Mouse (Mus musculus): ENCODE measurements around the gene Rxfp1.
A peak's percentile ranks its signal among the peaks of the same experiment; 100 is the strongest.

Rxfp1 gene

DNA sequence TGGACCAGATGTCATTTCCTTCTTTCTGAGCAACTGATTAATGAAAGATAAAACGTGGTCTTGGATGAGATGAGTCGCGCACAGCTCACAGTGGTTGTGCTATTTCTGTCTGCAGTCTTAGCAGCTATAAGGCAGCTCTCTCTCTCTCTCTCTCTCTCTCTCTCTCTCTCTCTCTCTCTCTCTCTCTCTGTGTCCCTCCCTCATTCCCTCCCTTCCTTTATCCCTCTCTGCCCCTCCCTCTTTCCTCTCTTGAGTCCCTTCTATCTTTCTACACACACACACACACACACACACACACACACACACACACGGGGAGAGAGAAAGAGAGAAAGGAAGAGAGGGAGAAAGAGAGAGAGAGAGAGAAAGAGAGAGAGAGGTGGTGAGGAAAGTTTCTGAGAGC, at the start of gene Rxfp1:
Rxfp1 (minus strand) TSS at position 101 of the 400 bp plus-strand sequence.
- no peak for DNase-seq

DNA sequence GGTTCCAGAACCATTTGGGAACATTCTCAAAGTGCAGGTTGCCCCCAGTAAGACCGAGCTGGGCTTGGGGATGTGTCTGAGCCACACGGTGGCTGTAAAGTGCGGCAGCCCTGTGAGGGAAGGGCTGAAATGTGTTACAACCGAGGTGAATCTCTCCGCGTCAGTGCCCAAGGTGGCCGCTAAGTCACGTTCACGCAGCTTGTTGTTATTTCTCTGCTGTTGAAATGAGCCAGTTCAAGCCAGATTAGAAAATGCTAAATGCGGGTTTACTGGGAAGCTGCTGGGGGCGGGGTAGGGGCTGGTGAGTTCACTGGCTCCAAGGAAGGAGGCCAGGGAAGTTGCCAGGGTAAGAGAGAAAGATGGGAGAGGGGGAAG, 46.7 kb upstream of the Rxfp1 start:
- DNase-seq, result peak in 1 of 2 experiments; percentile 22

DNA sequence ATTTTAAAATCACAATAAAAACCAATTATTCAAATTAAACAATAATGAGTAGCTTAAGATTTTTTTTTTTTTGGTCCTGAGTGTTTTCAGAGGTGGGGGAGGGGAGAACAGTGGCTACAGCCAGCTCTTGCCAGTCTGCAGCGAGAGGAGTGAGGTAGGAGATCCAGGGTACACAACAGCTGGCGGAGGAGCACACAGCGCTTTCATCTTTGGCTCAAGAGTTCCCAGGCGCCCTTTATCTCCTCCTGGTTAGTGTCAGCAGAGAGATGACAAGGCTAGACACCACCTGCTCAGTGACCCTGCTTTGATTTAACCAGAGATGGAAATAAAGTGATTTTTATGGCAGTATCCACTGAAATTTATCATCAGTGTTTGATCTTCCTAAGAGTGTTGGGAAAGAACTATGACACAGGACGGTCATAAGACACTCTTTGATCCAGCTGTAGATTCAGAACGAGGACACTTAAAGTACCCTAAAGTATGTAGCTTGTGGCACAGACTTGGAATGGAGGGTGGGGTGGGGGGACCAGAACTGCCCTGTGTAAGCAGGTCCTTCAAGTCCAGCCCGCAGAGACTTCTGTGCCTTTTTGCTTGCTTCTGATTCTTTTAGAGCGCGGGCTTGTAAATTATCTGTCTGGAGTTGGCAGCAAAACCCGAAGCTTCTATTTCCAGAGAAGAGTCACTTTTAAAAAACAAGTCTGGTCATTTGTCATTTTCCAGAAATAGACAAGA, 46.1 kb upstream of the Rxfp1 start:
- no peak for DNase-seq

DNA sequence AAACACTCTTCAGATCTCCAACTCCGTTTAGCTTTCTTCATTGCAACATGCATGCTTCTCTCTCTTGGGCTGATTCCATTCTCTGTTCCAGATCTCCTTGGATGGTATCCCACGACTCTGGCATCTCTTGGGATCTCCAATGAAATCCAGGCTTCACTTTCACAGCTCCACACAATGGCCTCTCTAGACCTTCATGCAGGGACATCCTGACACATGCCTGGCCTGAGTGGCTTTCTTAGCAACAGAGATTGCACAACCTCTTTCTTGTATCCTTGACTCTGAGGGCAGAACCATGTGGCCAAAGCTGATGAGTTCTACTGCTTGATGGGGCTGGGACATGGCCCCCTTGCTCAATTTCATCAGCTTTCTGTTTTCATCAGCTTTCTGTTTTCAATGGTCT, 35.0 kb upstream of the Rxfp1 start:
- DNase-seq, result no peak

- no peak for DNase-seq
Observed at GRCm38 (mm10) chr3:79753736-79754135, 16.1 kb upstream of the Rxfp1 start.

DNA sequence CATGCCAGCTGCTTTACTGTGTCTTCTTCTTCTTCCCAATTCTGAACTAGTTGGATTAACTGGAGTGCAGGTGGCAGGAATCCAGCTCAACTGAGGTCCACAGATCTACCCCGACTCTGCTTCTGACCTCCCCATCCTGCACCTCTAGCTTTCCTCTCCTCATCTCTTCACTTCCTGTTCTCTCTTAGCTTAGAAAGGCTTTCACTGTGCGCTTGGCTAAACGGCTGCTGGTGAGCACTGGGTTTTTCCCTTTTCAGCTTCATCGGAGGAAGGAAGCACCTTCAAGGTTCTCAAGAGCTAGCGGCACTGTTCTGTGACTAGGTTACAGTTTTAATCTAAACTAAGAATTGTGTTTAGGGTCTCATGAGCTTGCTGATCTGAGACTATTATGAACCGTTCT, 8.9 kb upstream of the Rxfp1 start:
- DNase-seq, result no peak

- no peak for DNase-seq
Observed at GRCm38 (mm10) chr3:79745101-79745500, 7.4 kb upstream of the Rxfp1 start.

DNA sequence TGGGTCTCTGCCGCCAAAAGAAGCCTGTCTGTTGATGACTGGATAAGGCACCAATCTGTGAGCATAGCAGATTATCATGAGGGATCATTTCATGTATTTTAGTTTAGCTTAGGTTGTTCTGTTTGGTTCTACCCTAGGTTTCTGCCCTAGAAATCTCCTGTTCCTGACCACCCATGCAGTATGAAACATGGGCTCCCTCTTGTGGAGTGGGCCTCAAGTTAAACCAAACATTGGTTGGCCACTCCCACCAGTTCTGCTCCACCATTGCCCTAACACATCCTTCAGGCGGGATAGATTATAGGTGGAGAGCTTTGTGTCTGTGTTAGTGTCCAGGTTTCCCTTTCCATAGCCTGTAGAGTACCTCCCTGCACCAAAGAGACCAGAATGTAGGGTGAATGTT, 6.7 kb upstream of the Rxfp1 start:
- DNase-seq, result peak in 1 of 2 experiments; percentile 19

DNA sequence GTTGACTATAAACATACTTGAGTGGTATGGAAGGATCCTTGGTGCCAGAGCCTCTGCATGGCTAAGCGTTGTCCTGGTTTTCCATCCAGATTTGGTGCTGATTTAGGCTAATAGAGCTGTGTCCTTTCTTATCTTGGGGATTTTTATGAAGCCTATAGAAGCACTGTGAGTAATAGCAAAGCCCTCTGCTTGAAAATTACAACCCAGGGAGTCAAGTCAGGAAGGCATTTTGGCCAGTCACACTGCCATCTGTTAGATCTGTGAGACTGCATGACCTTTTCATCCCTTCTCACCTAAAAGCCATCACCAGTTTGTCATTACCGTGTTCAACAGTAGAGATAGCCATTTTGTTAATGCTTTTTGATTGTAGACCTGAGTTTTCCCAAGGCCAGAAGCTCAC, 2.7 kb upstream of the Rxfp1 start:
- DNase-seq, result no peak

DNA sequence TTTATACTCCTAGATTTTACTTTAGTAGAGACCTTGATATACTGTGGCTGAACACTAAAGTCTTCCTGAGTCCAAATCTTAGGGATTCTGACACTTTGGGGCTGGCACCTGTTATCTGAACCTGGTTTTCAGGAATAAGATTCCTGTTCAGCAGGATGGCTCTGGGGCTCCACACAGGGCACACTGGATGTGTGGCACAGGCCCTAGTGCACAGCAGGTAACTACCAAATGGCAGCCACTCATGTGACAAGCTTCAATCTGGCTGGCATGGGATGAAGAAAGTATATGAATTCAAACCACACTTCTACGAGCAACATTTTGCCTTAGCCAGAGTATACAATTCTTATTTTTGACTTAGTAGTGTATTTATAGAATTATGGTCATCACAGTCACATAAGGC, 771 bp upstream of the Rxfp1 start:
- no peak for DNase-seq

- DNase-seq, result no peak
Observed at GRCm38 (mm10) chr3:79726506-79727075, 11.1 kb downstream of the Rxfp1 start.

DNA sequence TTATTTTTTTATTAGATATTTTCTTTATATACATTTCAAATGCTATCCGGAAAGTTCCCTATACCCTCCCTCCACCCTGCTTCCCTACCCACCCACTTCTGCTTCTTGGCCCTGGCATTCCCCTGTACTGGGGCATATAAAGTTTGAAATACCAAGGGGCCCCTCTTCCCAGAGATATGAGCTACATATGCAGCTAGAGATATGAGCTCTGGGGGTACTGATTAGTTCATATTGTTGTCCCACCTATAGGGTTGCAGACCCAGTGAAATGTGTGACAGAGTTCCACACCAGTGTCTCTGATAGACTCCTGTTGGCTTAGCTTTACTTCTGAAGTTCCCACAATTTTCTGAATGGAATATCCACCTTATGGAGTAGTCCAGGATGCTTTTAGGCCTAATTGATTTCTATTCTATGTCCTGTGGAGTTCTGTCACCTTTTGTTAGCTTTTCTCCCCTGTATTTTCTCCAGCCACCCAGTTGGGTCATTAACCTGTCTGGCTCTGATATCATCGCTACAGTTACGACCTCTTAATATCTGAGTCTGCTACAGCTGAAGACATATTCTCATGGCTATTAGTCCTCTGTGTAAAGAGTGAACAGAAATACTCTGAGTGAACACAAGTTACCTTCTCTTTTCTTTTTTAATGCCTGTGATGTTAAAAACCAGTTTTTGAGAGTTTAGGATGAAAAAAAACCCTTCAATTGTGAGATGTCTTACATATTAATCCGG, 16.8 kb downstream of the Rxfp1 start:
- DNase-seq, result no peak

- no peak for DNase-seq
Observed at GRCm38 (mm10) chr3:79706436-79706835, 31.2 kb downstream of the Rxfp1 start.

DNA sequence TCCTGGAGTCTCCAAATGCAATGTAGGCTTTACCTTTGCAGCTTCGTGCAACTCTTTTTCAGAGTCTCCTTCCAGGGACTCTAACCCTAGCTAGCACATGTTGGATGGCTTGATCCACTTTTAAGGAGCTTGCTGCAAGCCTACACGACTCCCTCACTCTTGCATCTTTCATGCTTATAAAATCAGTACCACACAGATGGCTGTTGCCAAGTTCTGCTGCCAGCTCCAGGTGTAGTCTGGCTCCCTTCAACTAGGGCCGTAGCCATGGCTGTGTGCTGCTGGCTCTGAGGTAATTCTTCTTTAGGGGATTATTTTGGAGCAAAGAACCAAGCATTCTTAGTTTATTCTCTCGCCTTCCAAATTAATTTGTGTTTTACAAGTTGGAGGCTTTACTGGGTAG, 34.5 kb downstream of the Rxfp1 start:
- no peak for DNase-seq

DNA sequence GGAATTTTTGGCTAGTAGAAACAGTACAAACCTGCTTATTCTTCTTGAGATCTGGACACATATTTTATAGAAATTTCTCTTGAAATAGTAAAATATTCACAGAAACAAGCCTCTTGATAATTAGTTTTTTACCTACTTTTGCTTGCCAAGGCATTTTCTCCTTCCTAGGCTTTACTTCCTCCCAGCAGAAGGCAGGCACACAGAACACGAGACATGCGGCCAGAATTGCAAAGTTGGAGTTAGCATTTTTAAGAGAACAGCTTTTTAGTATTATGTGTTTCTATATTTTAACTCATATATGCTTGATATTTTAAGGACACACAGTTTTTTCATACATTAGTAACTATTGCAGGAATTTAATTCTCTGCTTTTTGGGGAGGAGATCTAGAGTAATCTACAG, 45.7 kb downstream of the Rxfp1 start:
- no peak for DNase-seq

GRCm38 (mm10) chr3:79690111-79690651, 47.5 kb downstream of the Rxfp1 start:
- DNase-seq, result no peak

- peak; percentile 26 to 33 for DNase-seq
Observed at GRCm38 (mm10) chr3:79688101-79688500, 49.6 kb downstream of the Rxfp1 start.

DNA sequence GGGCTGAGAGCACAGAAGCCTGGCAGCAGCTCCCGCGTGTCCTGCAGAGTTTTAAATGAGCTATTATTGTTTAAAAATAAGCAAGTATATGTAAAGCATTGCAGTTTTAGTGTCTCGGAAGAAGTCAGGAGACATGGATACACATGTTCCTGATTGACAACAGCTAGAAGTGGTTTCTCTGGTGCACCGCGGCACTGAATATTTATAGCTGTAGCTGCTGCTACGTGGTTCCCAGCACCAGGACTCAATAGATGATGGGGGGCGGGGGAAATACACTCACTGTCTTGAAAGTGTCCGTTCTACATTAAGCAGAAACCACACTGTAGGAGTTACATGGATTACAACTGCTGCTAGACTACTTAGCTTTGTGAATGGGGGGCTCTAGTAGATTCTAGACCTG, 54.2 kb downstream of the Rxfp1 start:
- DNase-seq, result no peak

DNA sequence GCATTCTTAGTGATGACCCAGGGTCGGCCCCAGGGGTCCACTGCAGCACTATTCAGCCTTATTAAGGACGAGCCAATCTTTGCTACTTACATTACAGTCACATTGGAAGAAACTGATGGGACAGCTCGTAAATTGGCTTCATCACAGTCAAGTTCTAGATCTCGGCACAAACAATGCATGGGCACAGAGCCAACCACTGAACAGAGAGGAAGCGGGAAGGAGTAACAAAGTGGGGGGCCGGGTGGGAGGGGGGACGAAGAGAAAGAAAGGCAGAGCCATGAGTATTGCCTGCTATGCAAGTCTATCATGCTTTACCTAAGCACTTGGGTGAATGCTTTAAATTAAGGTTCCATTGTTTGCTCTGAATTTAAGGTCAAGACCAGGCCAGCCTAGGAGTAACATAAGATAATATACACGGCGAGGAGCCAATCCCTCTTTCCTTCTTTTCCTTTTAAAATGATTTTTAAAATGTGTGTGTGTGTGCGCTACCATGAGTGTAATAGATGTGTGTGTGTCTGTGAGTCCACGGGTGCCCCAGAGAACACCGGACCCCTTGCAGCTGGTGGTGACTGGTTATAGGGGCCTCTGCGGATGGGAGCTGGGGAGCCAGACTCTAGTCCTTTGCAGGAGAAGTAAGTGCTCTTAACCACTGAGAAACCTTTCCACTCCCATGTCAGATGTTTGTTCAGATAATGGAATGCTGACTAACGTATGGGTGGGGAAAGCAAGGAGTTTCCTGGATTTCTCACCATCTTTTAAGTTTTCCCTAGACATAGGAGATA, 55.1 kb downstream of the Rxfp1 start:
- peak; percentile 12 to 59 for DNase-seq

DNA sequence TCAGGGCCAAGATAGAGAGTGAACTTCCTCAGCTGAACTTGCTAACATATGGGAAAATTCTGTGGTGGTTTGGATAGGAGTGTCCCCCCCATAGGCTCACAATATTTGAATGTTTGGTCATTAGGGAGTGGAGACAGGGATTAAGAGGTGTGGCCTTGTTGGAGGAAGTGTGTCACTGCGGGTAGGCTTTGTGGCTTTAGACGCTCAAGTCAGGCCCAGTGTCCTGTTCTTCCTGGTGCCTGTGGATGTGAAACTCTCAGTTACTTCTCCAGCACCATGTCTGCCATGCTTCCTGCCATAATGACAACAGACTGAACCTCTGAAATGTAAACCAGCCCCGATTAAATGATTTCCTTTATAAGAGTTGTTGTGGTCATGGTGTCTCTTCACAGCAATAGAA, 61.3 kb downstream of the Rxfp1 start:
- DNase-seq, result no peak

- DNase-seq, result no peak
Observed at GRCm38 (mm10) chr3:79674641-79675040, 63.0 kb downstream of the Rxfp1 start.

DNA sequence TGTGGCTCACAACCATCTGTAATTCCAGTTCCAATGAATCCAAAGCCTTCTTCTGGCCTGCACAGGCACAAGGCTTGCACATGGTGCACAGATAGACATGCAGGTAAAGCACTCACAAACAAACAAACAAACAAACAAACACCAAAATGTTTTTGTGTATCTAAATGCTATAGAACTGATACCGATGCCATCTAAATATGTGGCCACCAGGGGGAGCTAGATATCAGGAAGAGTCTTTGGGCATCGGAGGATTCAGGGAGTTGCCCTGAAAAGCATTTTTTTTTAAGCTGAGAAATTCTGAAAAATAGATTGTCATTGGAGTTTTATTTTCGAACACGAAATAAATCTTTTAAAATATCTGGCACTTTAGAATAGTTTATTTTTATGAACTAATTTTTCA, 64.6 kb downstream of the Rxfp1 start:
- peak; percentile 55 to 83 for DNase-seq

DNA sequence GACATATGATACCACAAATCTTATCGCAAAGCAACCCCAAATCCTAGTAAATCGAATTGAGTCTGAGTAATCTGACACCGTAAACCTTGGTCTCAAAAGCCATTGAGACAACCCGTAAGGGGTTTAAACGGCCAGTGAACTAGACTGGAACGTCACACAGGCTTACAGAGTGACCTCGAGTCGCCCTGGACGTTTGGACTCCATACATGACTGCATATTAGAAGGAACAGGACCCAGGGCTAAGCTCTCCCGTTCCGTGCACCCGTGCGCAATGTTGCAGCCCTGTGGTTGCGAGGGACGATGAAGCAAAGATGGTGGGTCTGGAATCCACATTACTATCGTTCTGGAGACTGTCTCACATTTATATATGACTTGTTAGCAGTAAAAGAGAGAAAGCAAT, 65.5 kb downstream of the Rxfp1 start:
- DNase-seq, result no peak

All from kidney, postnatal 36 days (tissue).